Mouse (Mus musculus): ENCODE measurements around the gene Bpi.

The Bpi gene

GRCm38 (mm10) chr2:158285655-158286054 lies 27.8 kb downstream of the Bpi start:
- DNase-seq (ENCODE audit: low spot score in 2 of 2): peak in 1 of 2 experiments; percentile 22

- DNase-seq (ENCODE audit: low spot score in 2 of 2): no peak
Measured at GRCm38 (mm10) chr2:158295700-158296099, 37.8 kb downstream of the Bpi start.

DNA sequence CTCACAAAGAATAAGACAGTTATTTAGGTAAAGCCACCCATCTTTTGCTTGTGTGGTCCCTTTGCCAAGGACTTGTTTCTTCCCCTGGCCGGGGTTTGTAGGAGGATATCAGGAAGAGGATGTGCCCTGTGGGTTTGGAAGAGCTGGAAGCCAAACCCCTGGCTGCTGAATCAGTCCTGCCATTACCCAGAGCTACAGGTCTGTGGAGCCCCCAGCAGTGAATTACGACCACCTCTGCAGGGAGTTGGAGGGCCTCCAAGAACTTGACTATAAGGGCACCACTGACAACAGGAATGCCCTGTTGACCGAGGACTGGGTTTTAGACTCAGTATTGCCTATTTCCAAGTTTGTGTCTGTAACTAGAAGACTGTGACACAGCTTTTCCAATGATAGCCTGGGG lies 41.3 kb downstream of the Bpi start:
- no peak for DNase-seq (ENCODE audit: low spot score in 2 of 2)

GRCm38 (mm10) chr2:158299731-158300130 lies 41.8 kb downstream of the Bpi start:
- peak in 1 of 2 experiments; percentile 20 for DNase-seq (ENCODE audit: low spot score in 2 of 2)

DNA sequence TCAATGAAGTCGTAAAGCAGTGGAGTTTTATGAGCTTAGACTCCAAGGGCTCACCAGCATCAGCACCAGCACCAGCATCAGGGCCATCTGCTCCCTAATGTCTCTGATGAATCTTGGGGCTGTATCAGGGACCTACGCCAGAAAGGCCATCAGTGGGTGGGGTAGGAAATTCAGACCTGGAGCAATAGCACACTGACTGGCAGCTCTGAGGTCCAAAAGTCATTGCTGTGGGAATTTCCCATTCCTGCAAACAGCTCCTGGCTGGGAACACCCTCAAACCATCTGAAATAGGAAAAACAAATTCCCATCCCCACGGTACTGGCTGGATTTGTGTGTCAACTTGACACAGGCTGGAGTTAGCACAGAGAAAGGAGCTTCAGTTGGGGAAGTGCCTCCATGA lies 44.9 kb downstream of the Bpi start:
- DNase-seq (ENCODE audit: low spot score in 2 of 2): no peak

DNA sequence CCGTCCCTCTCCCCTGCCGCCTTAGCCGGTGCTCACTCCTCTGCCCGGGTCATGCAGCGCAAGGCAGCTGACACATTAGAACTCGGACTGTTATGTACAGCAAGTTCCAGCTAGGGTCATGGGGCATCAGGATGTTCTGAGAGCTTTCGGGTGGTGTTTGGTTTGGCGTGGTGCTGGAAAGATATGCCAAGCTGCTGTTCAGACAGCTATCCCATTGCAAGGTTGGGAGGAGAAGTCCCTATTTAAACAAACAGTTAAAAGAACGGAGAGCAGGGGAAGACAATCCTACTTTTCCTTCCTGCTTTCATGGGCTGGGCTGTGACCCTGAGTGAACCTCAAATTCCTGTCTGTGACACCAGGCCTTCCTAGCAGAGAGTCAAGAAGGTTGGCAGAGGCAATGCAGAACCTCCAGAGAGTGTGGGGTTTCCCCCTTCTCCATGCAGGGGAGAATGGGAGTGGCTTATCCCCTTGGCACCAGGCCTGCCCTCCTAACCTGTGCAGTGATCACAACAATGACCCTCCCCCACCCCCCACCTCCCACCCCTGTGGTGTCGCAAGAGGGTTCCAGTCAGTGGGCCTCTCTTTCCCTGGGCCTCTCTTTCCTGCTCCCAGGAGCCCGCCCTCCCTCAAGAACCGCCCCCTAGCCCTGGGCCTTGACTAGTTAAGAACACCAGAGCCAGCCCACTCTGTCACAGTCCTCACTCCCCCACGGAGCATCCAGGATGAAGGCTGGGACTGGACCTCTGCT lies 48.2 kb downstream of the Bpi start, which contains the start of gene Lbp:
TSS of gene Lbp (plus strand) at position 546 of the 748 bp plus-strand sequence.
- DNase-seq (ENCODE audit: low spot score in 2 of 2): no peak

DNA sequence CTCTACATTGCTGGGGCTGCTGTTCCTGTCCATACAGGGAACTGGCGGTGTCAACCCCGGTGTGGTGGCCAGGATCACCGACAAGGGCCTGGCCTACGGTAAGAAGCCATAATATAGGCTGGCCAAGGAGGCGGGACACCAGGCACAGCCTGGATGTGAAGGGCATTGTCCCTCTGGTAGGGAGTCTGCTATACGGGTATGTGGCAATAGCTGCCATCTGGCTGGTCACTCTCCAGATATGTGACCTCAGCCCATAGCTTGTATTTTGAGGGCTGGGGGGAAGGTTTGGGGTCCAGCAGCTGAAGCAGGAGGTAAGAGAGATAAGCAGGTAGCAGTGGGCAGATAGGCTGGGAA lies 48.8 kb downstream of the Bpi start:
- DNase-seq (ENCODE audit: low spot score in 2 of 2): no peak

DNA sequence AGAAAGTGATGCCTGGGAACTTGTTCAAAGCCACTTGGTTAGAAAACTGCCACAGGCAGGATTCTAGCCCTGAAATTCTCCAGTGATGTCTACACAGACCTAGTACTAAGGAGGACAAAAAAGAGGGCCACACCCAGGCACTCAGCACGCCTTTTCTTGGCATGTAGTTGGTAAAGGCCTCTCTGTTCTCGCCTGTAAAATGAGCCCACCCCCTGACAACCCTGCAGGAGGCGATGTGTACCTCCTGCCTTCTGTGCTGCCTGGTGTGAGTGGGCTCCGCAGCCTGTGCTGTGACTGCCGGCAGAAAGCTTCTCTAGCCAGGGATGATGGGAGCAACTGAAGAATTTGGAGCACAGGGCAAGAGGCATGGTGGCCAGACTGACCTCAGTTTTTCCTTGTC lies 50.4 kb downstream of the Bpi start:
- DNase-seq (ENCODE audit: low spot score in 2 of 2): peak in 1 of 2 experiments; percentile 30

- DNase-seq (ENCODE audit: low spot score in 2 of 2): no peak
Measured at GRCm38 (mm10) chr2:158313089-158313488, 55.2 kb downstream of the Bpi start.

DNA sequence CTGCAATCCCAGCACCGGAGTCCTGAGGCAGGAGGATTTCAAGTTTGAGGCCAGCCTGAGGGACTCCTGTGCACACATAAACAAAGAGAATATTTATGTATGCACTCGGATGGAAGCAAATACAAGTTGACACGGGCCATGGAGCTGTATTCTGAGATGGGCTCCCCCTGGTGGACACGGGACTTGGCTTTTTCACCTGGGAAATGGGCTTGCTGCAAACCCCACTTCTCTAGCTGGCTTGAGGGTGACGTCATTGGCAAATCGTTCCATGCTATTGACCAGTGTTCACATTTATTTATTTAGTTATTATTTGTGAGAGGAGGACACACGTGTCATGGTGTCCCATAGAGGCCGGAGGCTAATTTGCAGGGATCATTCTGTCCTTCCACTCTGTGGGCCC lies 58.5 kb downstream of the Bpi start:
- no peak for DNase-seq (ENCODE audit: low spot score in 2 of 2)

DNA sequence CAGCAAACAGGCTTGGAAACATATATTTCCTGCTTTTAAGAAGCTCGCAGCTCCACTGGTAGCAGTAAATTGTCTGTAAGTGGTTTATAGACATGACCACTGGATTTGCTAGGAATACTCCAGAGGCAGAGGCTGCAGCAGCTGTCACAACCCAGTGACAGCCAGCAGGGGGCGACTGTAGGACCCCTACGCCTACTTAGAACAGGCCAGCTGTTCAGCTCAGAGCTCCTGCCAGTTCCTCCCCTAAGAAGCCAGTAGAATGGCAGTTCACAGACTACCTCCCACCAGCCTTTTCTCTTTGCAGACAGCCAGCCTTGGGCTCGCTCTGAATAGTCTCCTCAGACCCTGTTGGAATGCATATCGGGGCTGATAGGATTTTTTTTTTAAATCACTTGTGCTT lies 59.1 kb downstream of the Bpi start:
- DNase-seq (ENCODE audit: low spot score in 2 of 2): peak; percentile 68 to 71

GRCm38 (mm10) chr2:158321596-158321995 lies 63.7 kb downstream of the Bpi start:
- DNase-seq (ENCODE audit: low spot score in 2 of 2): no peak

GRCm38 (mm10) chr2:158322845-158323244 lies 65.0 kb downstream of the Bpi start:
- DNase-seq (ENCODE audit: low spot score in 2 of 2): no peak

DNA sequence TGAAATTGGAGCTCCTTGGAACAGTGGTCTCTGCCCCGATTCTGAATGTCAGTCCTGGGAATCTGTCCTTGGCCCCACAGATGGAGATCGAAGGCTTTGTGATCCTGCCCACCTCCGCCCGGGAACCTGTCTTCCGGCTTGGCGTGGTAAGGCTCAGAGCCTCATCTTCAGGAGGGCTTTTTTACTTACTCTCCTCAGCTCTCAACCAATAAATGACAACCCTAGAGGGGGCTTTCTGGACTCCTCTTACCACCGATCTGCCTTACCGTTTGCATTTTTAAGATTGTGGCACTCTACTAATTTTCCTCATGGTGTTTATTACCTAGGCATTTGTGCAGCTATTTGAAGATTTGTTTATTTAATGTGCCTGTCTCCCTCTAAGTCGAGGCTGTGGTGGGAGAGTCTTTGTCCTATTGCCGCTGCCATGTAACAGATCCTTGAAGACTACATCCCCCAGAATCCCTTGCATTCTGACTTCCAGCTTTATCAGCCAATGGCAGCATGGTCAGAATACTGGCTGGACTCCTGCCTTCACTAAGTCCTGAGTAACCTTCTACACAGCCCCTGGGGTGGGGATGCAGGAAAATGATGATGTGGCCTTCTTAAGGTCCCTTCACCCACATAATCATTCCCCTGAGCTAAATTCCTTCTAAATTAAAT lies 66.8 kb downstream of the Bpi start:
- DNase-seq (ENCODE audit: low spot score in 2 of 2): peak in 1 of 2 experiments; percentile 26

GRCm38 (mm10) chr2:158325609-158326008 lies 67.7 kb downstream of the Bpi start:
- DNase-seq (ENCODE audit: low spot score in 2 of 2): no peak
